Mouse (Mus musculus) liver, adult (tissue): Measurements from ENCODE around the gene Cyct.

Experiments used
- GATA4 ChIP-seq: IDR thresholded peaks from 2 replicates; pipeline ENCODE4 v1.6.1; 2014; ENCODE audit warnings: mild to moderate bottlenecking, low read length; ENCODE audit not compliant: insufficient replicate concordance

Gene Cyct

DNA sequence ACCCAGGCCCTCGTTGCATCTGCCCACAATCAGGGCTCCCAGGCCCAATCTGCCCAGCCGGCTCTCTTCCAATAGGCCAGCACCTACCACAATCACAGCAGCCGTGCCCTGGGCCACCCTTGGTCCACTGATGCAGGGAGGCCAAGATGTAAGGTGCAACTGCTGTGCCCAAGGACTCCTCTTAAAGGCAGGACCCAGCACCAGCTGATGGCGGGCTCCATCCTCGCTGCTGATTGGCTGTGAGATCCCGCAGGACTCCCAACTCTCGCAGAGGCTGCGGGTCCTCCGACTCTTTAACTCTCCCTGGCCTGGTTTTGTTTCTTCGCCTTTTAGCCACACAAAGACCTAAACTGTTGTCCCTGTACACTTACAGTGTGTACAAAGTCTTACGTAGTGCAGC lies at the start of gene Cyct:
Cyct (minus strand) TSS at position 225 of the 400 bp plus-strand sequence.
- no peak for TF ChIP-seq GATA4

DNA sequence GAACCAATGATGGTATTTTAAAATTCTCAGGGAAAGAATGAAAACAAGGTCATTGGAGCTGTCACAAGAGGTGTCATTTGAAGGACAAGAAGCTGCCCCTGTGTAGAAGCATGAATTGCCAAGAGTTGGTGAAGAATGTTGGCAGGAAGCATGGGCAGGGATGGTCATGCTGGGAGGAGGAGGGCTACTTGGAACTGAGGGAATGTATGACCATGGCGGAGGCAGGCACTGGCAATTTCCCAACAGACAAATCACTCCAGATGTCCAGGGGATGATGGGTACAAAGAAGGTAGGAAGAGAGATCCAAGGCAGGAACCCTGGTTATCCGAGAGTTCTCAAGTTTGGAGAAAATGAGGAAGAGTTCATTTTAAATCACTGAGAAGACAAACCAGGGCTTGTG lies 49.7 kb upstream of the Cyct start:
- TF ChIP-seq GATA4, result no peak

DNA sequence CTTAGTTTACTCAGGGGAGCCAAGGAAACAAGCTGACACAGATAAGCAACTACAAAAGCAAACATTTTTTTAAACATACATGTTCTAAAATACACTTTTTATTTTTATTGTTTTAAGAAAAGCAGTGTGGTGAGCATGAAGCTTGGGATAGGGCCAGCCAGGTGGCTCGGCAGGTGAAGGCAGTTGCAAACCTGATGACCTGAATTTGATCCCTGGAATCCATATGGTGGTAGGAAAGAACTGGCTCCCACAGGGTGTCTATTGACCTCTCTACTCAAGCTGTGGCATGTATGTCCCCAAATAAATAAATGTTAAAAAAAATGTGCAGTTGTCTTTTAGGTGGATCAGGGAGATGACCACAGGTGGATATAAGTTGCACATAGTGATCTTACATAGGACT lies 49.3 kb upstream of the Cyct start:
- TF ChIP-seq GATA4, result no peak

DNA sequence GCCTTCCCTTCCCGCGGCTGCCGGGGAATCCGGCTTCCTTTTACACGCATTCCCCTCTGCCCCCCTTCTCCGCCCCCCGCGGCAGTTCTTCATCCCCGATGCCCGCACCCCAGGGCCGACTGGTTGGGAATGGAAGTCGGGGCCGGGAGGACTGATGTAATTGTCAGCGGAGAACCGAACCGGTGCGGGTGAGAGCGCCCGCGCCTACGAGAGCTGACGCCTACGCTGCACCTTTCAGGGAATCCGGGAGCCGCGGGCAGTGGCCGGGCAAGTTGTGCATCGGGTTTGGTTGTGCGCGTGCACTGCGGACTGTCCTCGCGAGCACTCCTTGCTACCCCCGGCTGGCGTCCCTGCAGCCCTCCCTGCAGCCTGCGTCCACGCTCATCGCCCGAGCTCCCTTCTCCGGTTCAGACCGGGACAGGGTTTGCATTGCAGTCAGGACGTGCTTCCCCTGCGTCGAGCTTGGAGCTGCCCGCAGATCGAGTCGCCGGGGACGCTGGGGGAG lies 46.7 kb upstream of the Cyct start:
- TF ChIP-seq GATA4, result no peak

DNA sequence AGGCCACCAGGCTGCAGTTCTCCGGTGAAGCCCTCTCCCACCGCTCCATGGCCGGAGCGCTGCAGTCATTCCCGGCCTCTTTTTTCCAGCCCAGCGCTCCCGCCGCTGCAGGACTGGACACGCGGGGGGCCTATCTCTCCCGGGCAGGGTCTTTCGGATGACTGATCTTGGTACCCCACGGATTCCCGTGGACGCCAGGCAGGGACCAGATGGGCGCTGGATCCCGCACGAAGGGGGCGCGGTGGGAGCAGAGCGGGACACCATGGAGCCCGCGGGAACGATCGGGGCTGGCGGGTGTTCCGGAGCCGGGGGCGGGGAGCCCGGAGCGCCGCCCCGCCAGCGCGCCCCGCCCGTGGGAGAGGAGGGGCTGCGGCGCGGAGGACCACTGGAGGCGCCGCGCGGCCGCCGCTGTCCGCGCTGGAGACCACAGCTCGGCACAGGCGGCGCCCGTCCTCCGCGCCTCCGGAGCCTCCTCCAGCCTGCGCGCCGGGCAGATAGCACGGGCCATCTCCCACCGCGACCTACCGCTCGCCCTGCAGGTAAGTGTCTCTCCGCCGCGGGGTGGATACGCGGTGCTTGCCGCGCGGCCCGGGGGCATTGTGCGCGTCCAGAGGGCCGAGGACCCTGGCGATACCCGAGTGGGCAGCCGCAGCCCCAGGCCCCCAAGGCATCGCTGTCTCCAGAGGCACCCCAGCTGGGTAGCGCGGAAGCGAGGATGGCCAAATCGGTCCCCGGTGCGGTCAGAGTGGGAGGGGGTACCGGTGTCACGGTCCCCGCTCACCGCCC lies 46.1 kb upstream of the Cyct start, which contains the start of gene Osbpl6:
Osbpl6 (plus strand) TSS at position 358 of the 786 bp plus-strand sequence.
- TF ChIP-seq GATA4, result no peak

DNA sequence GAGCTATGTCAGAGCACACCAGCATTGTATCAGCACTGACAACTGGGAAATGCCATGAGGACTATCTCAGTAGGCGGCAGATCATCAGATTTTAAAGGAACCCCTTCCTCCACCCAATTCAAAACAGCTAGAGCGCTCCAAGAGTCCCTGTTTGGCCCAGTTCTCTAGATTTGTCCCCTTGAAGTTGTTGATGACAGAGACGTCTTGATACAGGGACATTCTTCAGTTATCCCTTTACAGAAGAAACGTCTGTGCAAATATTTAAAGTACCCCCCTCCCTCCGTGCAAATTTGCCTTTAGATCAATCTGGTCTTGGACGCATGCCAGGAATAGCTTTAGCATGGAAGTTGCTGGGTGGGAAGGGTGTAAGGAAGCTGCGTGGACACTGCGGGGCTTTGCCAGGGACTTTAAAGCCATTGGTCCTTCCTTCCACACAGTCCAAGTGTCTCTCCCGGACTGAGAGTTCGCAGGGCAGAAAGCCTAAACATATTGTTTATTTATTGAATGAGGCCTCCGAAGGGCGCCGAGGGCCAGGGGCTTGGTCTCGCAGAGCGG lies 45.4 kb upstream of the Cyct start:
- TF ChIP-seq GATA4, result no peak

DNA sequence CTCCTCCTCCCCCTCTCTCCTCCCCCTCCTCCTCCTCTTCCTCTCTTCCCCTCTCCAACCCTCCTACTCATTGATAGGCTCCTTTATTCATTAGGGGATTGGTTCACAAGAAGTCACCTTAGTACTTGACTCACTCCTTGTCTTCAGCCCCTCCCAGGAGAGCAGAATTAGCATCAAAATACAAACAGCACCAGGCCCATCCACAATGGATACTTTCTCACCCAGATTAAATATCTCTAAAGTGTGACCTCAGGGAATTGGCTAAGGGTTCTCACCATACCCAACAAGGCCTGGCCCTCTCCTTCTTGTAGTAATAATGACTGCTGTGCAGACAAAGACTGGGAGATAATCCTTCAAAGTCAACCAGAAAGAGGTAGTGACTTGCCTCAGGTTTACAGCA lies 39.9 kb upstream of the Cyct start:
- no peak for TF ChIP-seq GATA4

GRCm38 (mm10) chr2:76386531-76386930 lies 26.3 kb upstream of the Cyct start:
- TF ChIP-seq GATA4, result no peak

- TF ChIP-seq GATA4, result no peak
Measured at GRCm38 (mm10) chr2:76378646-76379045, 18.4 kb upstream of the Cyct start.

DNA sequence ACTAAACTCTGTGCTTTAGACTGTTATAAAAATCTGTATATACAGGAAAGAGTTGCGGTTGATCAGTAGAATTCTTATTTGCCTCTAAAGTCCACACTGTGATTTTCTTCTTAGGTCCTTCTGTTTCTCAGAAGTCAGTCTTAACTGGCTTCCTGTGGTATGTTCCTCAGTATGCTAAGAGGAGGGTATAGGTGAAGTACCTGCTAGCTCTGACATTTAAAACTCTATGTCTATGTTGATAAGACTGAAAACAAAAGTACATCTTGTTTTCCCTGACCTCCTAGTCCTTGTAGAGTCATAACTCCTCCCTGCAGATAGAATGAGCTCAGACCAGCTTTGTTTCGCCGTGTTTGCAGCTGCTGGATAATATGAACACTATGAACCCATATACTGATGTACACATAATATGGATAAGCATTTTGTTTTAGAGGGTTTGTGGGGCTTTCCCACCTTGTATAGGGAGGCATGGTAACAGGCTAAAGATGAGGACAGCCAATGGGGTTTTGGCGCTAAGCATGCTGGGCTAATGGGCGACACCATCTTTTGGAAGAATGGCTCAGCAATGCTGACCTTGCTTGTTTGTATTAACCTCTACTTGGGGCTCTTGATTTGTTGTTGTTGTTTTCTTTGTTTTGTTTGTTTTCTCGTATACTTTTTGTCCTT lies 14.4 kb upstream of the Cyct start:
- no peak for TF ChIP-seq GATA4

- TF ChIP-seq GATA4, result no peak
Measured at GRCm38 (mm10) chr2:76372244-76372643, 12.0 kb upstream of the Cyct start.

DNA sequence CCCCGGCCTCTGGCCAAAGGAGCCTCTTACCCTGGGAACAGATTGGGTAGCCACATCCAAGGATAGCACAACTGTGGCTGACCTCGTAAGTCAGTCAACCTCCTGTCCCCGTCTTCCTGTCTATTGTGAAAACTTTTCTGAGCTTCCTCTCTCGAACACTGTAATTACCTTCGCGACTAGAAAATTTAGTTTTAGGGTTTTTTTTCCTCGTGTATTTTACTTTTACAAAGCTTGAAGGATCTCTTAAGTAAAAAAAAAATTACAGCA lies 10.3 kb upstream of the Cyct start:
- no peak for TF ChIP-seq GATA4

GRCm38 (mm10) chr2:76369821-76370655 lies 9.8 kb upstream of the Cyct start, which contains the start of gene Rbm45:
Gene Rbm45, plus strand, starts transcription at chr2:76369984.
- TF ChIP-seq GATA4, result no peak; the same call in 1 of the 2 replicates

- TF ChIP-seq GATA4, result no peak
Measured at GRCm38 (mm10) chr2:76368861-76369660, 8.8 kb upstream of the Cyct start.
